Mouse (Mus musculus): ENCODE results near the gene Kmt5b.

Kmt5b gene

GRCm38 (mm10) chr19:3767276-3767780, at the start of gene Kmt5b:
Kmt5b (plus strand) TSS chr19:3767421.
- TF ChIP-seq GATA4 (IDR thresholded peaks at IDR 0.05; ENCODE audit: insufficient replicate concordance, low read length), result no peak

DNA sequence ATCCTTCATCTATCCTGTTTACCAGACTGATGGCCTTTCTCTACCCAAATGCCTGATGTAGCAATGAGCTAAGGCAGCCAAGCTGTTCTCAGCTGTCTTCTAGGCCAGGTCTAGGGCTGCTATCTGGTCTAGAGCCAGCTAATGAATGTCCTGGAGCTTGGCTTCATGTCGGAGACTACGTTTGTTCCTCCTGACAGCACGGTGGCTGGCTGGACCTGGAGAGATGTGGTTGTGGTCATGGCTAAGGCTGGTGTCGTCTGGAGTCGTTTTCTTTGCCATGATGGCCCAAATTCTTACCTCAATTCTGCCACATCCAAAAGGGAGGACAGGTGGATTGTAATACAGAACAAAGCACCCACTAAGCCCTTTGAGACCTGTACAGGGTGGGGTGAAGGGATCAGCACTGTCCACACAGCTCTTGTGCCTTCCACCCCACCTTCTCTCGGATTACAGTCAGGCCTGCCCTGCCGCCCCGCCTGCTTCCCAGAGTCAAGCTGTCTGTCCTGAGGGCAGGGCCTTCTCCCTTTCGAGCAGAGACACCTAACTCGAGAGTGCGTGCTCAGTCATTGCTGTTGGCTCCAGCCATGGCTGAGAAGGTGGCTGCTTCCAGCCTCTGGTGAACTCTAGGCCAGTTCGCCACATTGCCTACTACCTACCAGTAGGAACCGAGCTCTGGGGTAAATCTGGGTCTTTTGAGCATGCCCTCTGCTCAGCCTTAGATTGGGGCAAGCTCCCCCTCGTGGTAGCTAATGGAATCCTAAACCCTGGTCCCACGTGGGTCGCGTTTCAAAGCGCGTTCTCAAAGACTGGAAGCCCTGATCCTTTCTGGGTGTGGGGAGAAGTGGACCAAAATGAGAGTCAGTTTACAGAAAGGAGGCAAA, 48.5 kb upstream of the Kmt5b start:
- TF ChIP-seq GATA4 (IDR thresholded peaks at IDR 0.05; ENCODE audit: insufficient replicate concordance, low read length), result no peak

DNA sequence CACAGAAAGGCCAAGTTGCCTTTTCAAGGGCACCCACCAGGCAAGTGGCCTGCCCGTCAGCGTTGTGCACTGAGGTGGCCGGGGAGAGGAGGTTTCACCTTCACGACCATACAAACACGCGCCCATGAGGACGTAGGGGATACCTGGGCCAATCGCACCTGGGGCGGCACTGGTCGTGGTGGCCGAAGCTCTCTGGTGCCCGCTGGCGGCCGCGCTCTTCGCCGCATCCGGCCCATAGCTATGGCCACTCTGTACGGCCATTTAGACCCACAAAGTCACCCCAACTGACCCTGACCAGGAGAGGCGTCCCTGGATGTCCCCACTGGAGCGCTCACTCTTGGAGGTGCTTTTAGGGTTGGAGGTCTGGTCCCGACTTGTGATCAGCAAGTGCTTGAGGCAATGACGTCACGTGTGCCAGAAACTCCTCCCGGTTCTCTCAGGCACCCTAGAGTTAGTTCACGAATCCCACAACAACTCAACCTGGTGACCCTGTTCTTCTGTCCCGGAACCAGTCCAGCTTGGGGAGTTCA, 47.8 kb upstream of the Kmt5b start:
- TF ChIP-seq GATA4 (IDR thresholded peaks at IDR 0.05; ENCODE audit: insufficient replicate concordance, low read length), result no peak

DNA sequence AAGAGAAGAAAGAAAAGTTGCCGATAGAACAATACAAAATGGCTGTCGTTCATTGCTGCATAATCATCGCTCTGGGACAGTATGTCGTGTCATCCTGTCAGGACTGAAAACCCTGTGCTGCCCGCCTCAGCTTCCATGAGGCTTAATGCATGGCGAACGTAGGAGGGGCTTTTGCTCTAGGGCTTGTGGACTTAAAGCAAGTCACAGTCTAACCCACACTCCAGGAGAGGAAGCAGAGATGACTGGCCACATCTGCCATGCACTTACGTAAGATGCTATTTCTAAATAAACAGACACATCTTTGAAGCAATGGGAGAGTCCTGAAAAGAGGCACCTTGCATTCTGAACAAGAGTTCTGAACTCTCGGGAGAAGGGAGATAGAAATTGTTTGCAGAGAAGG, 44.1 kb upstream of the Kmt5b start:
- no peak for TF ChIP-seq GATA4 (IDR thresholded peaks at IDR 0.05; ENCODE audit: insufficient replicate concordance, low read length)

GRCm38 (mm10) chr19:3723904-3724303, 43.3 kb upstream of the Kmt5b start:
- TF ChIP-seq GATA4 (IDR thresholded peaks at IDR 0.05; ENCODE audit: insufficient replicate concordance, low read length), result no peak

GRCm38 (mm10) chr19:3724779-3725178, 42.4 kb upstream of the Kmt5b start:
- TF ChIP-seq GATA4 (IDR thresholded peaks at IDR 0.05; ENCODE audit: insufficient replicate concordance, low read length), result no peak

- no peak for TF ChIP-seq GATA4 (IDR thresholded peaks at IDR 0.05; ENCODE audit: insufficient replicate concordance, low read length)
These were observed 38.3 kb upstream of the Kmt5b start for GRCm38 (mm10) chr19:3728901-3729300.

- TF ChIP-seq GATA4 (IDR thresholded peaks at IDR 0.05; ENCODE audit: insufficient replicate concordance, low read length), result no peak
These were observed 36.2 kb upstream of the Kmt5b start for GRCm38 (mm10) chr19:3730781-3731646.

DNA sequence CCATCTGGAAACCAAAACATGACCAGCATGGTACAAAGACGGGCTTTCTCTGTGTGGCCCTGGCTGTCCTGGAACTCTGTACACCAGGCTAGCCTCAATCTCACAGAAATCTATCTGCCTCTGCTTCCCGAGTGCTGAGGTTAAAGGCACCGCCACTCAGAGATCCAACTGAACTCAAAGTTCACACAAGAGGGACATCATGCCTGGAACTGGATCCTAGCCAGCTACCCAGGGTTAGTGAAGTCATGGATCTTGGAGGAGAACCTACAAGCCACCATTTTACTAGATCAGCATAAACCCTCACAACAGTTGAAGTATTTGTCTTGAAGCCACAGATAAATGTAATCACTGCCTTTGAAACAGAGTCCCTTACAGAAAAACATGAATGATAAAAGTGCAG, 31.2 kb upstream of the Kmt5b start:
- no peak for TF ChIP-seq GATA4 (IDR thresholded peaks at IDR 0.05; ENCODE audit: insufficient replicate concordance, low read length)

DNA sequence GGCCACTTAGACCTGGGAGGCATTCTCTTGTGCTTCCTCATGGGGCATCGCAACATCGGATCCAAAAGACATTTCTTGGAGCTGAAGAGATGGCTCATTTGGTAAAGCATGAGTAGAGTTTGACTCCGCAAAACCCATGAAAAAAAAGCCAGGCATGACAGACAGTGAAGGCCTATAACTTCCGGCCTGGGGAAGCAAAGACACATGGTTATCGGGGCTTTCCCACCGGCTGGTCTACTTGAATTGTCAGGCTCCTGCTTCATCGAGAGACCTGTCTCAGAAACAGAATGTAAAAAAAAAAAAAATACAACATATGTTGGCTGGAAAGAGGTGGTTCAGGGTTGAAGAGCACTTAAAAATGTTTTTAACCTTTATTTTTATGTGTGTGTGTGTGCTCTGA, 27.6 kb upstream of the Kmt5b start:
- no peak for TF ChIP-seq GATA4 (IDR thresholded peaks at IDR 0.05; ENCODE audit: insufficient replicate concordance, low read length)

DNA sequence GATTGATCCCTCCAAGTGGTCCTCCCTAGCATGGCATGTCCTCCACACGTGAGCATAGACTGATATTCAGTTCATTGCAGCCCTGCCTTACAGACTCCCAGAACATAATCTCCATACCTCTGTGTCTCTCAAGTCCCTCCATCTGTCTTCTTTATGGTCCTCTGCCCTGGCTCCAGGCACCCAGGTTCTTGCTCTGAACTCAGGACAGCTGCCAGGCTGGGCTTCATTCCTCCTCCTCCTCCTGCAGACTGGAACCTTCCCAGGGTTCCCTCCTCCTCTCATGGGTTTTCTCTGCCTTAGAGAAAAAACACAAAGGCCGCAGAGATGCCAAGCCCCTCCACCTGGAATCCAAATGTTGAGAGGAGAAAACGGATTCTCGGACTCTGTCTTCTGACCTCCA, 24.5 kb upstream of the Kmt5b start:
- no peak for TF ChIP-seq GATA4 (IDR thresholded peaks at IDR 0.05; ENCODE audit: insufficient replicate concordance, low read length)

DNA sequence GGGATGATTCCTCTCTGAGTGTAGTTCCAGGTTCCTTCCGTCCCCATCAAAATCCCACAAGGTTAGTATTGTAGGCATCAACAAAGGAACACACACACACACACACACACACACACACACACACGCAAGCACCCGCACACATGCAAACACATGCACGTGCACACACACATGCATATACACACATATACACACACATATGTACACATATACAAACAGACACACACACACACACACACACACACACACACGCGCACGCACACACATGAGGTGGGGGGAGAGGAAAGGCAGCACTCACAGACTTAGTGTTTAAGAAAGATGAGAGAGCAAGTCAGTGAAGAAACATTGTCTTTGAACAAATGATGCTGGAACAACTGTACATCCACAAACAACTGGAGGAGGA, 23.9 kb upstream of the Kmt5b start:
- TF ChIP-seq GATA4 (IDR thresholded peaks at IDR 0.05; ENCODE audit: insufficient replicate concordance, low read length), result no peak

DNA sequence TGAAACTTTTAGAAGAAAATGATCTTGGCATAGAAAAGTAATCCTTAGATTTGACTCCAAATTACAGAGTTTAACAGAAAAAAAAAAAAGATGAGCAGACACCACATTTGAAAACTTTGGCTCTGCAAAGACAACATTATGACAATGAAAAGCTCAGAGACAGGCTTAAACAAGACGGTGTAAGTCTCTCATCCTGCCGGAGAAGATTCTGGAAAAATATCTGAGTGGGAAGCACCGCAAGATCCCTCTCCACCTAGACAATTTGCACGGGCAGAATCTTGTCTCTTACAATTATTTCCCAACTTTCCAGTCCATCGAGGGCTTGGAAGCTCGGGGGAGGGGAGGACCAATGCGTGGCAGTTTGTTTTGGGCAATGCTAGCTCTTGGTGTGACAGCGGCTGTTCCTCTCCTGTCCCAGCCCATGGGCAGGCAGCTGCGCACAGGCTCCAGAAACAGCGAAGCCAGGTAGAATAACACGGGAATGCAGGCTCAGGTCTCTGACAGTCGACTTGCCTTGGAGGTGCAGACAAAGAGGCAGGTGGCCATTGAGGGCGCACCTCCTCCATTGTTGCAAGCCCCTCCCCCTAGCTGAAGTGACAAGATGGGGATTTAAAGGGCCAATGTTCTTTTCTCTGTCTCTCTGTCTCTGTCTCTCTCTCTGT, 23.2 kb upstream of the Kmt5b start:
- no peak for TF ChIP-seq GATA4 (IDR thresholded peaks at IDR 0.05; ENCODE audit: insufficient replicate concordance, low read length)

DNA sequence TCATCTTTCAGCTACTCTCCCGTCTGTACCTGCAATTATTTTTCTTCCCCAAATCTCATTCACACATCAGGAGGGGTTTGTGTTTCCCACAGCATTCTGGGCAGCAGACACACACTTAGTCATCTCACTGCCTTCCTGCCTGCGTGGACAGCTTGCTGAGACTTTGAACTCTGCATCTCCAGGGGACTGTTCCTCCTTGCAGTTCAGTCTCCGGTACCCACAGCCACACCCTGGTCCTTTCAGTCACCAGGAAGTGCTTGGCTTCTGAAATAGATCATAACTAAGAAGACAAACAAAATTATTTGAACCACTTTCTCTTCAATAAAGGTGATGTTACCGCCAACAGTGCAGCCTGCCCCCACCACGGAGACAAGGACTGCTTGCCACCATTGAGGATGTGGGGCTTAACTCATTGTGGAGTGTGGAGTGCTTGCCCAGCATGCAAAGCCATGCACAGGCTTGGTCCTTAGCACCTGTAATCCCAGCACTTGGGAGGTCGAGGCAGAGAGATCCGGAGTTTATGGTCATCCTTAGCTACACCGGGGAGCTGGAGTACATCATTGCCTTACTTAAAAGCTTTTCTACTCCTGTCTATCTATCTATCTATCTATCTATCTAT, 14.5 kb upstream of the Kmt5b start:
- no peak for TF ChIP-seq GATA4 (IDR thresholded peaks at IDR 0.05; ENCODE audit: insufficient replicate concordance, low read length)

GRCm38 (mm10) chr19:3753240-3753633, 14.0 kb upstream of the Kmt5b start:
- TF ChIP-seq GATA4 (IDR thresholded peaks at IDR 0.05; ENCODE audit: insufficient replicate concordance, low read length), result no peak
